Mouse (Mus musculus) left cerebral cortex, adult 9 months (tissue): ENCODE measurements around the gene Slc2a5.

Experiments used
- DNase-seq, 2 experiments: peaks; one replicate each; pipeline ENCODE4 v3.0.0; 2022; ENCODE audit warnings: low spot score in 2 of 2

Gene Slc2a5

DNA sequence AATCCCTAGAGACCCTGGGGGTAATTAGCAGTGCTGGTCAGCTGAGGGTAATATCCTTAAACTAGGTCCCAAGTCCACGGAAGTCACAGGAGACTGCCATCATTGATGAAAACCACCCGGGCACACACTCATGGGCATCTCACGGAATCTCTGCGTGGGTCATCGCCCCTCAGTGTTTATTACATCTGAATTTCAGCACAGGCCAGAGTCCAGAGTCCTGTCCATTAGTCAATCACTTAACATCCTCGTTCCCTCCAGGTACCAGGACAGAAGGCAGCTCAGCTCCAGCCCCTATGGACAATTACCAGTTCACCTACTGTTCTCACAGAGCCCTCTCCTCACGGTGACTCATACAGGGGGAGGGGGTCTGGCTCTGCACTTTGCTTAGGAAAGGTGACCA, 16.3 kb upstream of the Slc2a5 start:
- no peak for DNase-seq

DNA sequence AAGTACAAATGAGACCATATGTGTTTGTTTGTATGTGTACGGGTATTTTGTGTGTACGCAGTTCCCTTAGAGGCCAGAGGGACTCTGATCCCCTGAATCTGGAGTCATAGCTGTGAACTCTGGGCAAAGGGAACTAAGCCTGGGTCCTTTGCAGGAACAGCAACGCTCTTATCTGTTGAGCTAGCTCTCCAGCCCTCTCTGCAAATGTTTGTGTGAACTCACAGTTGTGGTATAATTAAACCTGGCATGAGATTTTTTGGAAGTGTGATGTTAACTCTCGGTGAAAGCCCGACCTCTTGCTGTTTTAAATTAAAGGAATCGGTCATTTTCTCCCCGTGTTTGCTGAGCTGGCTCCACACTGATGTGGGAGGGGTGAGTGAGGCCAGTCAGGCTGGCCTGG, 13.4 kb upstream of the Slc2a5 start:
- no peak for DNase-seq

DNA sequence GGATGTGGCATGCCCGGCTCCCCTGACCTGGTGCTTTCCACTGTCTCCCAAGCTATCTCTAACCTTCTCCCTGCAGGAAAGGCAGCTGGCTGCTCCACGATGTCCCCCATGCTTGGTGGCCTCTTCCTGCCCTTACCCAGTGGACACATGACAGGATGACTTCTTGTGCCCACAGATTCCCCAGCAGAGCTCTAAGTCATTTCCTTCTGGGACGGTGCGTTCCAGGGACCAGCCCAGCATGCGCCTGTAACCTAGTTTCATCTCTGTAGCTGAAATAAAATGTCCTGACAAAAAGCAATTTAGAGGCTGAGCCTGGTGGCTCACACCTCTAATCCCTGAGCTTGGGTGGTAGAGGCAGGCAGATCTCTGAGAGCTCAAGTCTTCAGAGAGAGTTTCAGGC, 12.4 kb upstream of the Slc2a5 start:
- DNase-seq = no peak

DNA sequence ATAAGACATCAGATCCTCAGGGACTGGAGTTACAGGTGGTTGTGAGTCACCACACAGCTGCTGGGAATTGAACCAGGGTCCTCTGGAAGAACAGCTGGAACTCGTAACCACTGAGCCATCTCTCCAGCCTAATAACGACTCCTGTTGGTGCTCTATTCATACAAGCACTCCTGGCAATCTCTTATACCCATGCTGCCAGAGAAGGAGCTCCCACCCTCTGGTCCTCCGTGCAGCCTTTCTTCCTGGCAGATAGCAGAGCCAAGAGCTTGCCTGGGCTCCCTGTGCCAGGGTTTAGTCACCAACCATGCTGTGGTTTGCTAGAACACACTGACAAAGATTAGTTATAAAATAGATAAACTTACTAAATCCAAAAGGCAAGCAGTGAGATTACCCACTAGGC, 9.4 kb upstream of the Slc2a5 start:
- DNase-seq = no peak

DNA sequence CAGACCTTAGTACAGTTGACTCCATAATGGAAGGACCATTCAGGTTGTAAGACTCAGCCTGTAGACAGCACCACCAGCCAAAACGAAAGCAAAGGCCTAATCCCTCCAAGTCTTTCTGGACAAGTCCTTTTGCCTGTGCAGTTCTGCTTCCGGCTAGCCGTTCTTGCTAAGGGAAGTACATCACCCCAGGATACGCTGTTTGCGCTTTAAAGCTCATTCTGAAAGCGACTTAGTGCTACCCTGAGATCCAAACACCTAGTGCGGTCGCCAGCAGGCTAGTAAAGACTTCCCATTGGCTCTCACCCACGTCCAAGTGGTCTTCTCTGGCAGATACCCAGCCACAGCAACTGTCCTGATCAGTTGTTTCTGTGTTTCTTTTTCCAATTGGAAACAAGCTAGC, 8.7 kb upstream of the Slc2a5 start:
- DNase-seq = no peak

DNA sequence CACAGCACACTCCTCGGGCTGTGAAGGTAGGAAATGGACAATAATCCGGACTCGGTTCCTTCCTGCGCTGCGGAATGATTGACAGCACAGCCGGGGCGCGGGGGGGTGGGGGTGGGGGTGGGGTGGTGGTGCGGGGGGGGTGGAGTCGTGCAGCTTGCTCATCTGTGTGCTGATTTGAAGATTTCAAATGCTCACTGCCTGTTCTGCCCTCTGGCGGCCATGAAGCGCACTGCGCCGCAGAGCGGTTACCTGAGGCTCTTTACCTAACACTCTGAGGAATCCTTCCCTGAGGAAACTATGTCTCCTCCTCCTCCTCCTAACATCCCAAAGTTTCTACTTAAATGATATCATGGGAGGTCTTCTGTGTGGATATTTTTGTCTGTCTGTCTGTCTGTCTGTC, 6.2 kb upstream of the Slc2a5 start:
- peak in 1 of 2 experiments; percentile 76 for DNase-seq

DNA sequence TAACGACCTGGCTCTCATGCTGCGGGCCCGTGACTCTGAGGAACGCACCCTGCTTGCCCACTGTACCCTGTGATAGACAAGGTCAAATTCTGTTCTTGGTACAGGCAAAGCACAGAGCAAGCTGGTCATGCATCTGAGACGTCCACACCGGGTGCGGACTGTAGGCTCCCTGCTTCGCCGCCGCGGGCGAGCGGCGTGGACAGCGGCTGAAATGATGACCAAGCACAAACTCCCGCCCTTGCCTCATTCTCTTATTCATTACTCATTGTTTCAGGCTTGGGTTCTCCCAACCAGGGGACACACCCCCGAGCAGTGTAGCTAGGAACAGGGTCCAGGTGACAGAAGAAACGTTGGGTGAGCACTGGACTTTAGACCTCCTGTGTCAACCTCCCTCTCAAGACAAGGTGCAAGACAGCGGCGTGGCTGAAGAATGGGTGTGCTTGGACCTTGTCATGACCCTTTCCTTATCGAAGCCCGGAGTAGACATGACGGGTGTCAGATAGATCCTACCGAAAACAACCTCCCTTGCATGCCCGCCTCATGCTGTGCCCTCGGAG, 4.5 kb upstream of the Slc2a5 start:
- DNase-seq = no peak

DNA sequence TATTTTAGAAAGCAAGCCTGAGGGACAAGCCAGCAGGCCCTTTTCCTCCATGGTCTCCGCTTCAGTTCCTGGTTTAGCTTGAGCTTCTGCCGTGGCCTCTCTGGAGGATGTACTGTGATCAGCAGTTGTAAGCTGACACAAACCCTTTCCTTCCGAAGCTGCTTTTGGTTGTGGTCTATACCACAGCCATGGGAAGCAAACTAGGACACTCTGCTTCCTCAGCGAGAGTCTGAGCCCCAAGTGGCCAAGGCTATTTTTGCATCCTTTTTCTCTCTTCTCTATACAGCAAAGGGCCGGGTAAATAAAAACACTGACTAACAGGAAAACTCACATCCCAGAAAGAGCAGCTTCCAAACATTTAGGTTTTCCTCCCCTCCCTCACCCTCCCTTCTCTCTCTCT, 1.8 kb upstream of the Slc2a5 start:
- peak in 1 of 2 experiments; percentile 52 for DNase-seq

DNA sequence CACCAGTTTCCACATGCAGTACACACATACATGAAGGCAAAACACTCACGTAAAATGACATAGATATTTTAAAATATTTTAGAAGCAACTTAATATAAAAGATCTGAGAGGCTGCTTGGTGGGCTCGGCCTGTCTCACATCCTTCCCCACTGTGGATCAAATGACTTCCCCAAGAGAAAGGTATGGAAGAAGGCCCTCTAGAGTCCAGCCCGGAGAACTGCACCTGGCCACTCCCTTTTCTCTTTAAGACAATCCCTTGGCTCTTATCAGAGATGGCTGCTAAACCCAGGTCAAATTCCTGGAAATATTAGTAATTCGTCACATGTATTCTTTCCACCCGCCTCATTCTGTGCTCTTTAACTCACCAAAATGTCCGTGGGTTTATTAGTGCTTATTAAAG, 920 bp upstream of the Slc2a5 start:
- no peak for DNase-seq

DNA sequence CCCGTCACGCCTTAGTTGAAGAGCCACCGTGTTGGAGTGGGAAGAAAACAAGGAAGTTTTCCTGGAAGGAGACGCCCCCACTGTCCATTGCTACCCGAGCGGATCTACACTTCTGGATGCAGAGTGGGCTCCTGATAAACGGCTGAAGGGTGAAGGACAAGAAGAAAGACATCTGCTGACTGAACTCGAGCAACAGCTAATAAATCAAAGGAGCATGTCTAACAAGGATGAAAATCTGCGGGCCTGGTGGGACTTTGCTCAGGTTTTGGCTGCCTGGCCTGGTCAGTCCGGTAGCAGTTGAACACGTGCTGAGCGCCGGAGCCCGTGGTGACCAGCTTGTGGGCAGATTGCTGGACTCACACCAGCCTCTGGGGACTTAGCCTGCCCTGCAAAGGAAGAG, 557 bp downstream of the Slc2a5 start:
- no peak for DNase-seq

DNA sequence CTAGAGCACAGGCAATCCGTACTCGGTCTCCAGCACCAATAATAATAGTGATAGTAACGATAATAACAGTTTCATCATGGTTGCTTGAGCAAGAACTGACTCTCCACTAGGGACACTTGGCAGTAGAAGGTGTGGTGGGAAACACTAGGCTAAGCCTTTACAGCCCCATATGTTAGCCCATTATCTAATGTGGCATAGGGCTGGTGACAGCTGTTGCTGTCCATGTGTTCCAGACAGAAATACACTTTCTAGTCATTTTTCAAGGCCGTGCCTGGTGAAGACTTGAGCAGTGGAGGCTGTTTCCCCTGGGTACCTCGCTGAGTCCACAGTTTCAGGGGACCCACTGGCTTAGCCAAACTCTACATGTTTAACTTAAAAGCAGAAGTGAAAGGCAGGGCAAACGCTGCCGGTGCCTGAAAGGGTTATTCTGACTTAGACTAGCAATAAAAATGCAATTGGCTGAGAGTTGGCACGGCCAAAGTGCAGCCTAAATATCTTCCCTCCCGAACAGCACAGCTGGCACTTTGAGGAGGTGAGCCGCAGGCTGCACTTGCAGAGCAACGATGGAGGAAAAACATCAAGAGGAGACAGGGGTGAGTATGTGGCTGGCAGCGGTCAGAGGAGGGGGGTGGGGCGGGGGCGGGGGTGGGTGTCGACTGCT, 1.2 kb downstream of the Slc2a5 start:
- DNase-seq = no peak

DNA sequence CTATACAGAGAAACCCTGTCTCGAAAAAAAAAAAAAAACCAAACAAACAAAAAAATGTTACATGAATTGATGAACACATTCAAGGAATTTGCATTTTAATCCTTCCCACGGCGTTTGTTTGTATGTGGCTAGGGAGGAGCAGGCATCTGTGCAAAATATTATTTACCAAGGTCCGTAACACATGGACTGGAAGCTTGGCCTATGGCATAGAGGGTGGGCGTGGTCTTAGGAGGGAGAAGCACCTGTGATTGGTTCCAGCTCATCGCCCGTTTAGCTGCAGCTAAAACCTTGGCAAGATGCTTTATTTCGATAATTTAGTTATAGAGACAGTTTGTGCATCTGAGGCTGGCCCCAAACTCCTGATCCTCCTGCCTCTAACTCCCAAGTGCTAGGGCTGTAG, 2.3 kb downstream of the Slc2a5 start:
- no peak for DNase-seq

DNA sequence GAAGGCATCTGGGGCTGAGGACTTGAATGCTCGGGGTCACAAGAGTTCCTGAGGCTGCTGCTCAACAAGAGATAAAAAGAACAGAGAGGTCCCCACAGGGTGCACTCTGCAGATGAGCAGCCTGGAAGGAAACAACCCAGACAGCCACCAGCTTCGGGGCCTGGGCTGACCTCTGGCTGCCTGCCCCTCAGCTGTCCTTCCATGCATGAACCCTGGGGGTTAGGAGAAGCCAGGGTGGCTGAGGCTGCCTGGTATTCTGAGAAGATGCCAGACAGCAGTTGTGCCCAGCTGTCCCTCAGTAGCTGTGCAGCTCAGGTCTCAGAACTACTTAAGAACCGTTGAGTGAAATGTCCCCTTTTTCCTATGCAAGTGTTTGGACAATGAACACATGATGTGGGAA, 3.4 kb downstream of the Slc2a5 start:
- no peak for DNase-seq

DNA sequence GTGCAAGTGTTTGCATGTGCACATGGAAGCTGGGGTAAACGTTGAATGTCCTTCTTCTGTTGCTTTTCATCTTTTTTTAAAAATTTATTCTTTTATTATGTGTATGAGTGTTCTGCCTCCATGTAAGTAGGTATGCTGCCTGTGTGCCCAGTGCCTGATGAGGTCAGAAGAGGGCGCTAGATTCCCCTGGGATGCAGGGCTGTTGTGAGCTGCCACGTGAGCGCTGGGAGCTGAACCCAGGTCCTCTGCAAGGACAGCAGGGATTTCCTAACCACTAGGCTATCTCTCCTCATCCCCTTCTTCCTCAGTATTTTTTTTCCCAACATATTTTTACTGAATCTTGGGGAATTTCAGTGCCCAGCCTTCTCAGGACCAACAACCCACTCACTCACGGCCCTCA, 7.3 kb downstream of the Slc2a5 start:
- no peak for DNase-seq

DNA sequence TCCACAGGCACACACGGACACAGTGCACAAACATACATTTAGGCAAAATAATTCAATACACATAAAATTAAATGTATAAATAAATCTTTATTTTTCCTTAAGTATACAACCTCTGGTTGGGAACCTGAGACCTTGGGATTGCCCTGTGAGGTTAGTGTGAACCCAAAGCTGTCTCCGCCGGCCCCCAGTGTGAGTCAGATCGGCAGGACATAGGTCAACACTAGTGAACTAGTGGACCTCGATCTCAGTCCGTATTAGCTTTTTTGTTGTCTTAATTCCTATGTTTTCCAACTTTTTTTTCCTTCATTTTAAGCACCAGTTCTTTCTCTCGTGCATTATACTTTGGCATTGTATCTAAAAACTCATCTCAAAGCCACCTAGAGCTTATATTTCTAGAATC, 8.8 kb downstream of the Slc2a5 start:
- no peak for DNase-seq

DNA sequence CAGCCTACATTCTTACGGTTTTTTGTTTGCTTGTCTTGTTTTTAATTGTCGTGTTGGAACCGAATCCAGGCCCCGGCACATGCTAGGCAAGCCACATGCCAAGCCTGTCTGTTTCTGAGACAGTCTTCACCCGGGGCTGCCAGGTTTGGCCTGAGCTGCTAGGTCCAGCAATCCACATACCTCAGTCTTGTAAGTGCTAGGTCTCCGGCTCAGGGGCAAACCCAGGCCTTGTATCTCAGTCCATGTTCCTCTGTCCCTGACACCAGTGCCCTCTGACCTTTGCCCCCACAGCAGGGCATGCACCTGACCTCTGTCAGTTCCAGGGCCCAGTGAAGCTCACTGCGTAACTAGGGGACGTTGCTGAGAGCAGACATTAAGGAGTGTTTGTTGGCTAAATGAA, 9.5 kb downstream of the Slc2a5 start:
- DNase-seq = no peak

DNA sequence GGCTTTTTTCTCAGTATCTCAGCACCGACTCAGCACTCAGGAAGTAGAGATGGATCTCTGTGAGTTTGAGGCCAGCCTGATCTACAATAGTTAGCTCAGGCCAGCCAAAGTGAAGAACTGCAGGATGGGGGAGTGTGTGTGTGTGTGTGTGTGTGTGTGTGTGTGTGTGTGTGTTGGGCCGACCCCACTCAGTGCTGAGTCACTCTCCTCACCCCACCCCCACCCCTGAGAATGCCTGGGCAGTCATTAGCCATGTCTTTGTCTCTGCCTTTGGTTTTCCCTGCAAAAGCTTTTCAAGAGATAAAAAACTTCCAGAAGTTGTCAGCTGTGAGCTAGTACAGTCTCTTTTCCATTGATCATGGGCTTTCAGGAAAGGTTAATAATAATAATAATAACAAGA, 11.6 kb downstream of the Slc2a5 start:
- DNase-seq = no peak

DNA sequence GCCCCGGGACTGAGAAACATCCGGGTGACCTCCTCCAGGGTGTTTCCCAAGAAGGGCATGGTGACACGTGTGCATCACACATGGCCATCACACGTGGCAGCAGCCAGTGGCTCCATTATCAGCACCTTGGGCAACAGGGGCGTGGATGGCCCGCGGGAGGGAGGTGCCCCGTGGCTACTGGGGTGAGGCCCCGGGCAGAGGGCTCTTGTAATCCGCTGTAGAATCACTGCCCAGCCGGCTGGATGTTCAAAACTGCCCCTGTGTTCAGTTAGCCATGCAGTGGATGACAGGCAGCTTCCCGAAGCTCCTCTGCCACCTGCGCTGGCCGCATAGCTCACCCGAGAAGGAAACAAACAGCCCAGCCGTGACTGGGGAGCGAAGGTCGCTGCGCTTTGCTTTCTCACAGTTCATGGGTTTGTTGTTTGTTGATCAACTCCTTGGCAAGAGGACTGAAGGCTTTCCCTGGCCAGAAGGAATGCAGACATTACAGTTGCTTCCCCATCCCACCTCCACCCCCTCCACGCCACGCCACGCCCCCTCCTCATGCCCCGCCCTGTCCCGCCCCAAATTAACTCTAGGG, 13.7 kb downstream of the Slc2a5 start:
- no peak for DNase-seq

DNA sequence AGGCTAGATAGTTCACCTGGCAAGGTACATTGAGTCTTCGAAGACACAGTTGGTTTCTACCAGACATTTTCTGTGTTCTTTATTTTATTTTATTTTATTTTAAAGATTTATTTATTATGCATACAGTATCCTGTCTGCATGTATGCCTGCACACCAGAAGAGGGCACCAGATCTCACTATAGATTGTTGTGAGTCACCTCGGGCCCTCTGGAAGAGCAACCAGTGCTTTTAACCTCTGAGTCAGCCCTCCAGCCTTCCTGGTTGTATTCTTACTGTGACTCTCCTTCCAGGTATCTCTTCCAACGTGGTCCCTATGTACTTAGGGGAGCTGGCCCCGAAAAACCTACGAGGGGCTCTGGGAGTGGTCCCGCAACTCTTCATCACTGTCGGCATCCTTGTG, 16.2 kb downstream of the Slc2a5 start:
- DNase-seq = no peak

DNA sequence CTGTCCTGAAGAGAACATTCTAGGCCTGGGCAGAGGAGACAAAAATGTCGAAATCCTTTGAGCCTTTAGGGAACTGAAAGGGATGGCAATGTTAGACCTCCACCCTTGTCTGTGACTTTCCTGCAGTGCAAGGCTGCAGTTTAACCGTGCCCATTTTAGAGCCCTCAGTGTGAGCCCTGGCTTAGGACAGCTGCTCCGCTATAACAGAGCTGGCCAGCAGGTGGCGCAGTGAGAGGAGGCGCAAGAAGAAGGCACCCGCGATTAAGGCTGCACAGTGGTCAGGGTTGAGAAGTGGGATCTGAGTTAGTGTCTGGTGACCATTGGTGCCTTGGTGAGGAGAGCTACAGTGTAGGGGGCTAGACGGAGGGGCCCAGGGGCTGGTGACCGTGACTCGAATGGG, 17.6 kb downstream of the Slc2a5 start:
- peak in 1 of 2 experiments; percentile 67 for DNase-seq

DNA sequence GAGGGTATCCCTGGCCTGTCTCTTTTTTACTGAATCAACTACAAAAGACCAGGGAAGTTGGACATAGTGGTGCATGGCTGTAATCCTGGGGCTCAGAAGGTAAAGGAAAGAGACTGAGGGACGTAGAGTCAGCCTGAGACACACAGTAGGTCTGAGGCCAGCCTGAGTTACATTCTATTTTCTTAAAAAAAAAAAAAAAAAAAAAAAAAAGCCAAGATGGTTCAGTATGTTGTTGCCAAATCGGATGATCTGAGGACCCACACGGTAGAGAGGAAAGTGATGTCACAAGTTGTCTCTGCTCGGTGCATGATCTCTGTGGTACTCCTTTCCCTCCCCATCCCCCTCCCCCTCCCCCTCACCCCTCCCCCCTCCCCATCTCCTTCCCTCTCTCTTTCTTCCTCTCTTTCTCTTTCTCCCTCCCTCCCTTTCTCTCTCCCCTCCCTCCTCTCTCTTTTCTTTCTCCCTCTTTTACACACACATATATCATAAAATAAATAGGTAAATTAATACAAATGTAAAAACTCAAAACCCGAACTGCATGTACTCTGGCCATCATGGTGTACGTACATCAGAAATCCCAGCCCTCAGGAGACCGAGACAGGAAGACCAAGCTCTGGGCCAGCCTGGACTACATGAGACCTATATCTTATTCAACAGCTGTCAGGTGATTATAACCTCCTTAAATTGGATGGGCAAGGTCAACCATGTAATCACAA, 18.4 kb downstream of the Slc2a5 start:
- DNase-seq = no peak

DNA sequence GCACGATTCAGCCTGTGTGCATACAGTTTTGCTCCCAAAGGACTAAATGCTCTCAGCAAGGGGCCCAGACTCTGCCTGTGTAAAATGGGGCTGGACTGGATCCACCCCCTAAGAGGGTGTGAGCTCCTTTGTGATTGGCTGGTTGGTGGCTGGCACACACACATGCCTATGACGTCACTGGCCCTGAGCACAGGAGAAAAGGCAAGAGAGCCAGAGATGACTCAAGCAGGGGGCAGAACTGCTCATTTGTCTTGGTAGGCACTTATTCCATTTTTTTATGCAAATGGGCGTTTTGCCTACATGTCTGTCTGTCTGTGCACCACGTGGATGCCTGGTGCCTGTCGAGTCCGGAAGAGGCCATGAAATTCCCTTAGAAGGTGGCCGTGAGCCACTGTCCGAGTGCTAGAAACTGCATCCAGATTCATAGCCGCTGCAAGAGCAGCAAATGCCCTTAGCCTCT, 19.0 kb downstream of the Slc2a5 start:
- peak; percentile 33 to 57 for DNase-seq

DNA sequence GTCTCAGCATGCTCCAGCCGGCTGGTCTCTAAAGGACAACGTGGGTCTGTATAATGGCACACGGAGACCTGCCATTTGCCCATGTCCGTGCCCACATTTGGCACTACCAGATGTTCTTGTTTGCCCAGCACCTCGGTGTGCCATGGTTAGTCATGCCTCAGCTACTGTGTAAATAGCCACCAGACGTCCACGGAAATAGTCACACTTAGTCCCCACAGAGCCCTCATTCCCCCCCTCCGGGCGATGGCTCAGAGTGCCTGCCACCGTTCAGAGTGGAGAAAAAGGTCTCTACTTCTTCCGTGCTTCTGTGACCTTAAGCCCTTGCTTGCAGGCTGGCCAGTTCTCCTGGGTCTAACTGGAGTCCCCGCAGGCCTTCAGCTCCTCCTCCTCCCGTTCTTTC, 20.0 kb downstream of the Slc2a5 start:
- no peak for DNase-seq
